Mouse (Mus musculus): Measurements from ENCODE around the gene Cd44.

- TF ChIP-seq CTCF (IDR thresholded peaks at IDR 0.05; ENCODE audit: low read depth) (no peak), EP300 (IDR thresholded peaks at IDR 0.05; ENCODE audit: low read depth) (no peak)
Measured at GRCm38 (mm10) chr2:102827841-102828240, 73.6 kb downstream of the Cd44 start.

Data from liver, postnatal 0 days (tissue).